Mouse (Mus musculus): Measurements from ENCODE around the gene 1600014C10Rik. TPM values are rescaled to one million over a fixed set of nuclear protein-coding genes. Genes with fewer than 3 reads are reported as not detected.

Gene 1600014C10Rik
- polyA plus RNA-seq, 1 experiment from 2014 or later, result 15.1 TPM

- H3K4me3 ChIP-seq, result no peak overlapping the region
- no peaks in the 10 kb centered on the region for H3K36me3 ChIP-seq
- no peak for DNase-seq (ENCODE audit: low spot score)
- no peak overlapping the region for H3K27ac ChIP-seq
- WGBS, result 82% methylated on average over 3 of the region's 3 CpGs
- H3K4me1 ChIP-seq (replicated peaks), result no peaks in the 10 kb centered on the region; the same call in 1 of the 2 replicates
- no peaks in the 10 kb centered on the region for H3K27me3 ChIP-seq (ENCODE audit: insufficient read depth, poor library complexity, severe bottlenecking)
- H3K9me3 ChIP-seq, result peaks cover 2% of the 10 kb centered on the region; the same call in 1 of the 2 replicates
Observed at GRCm38 (mm10) chr7:38206564-38206963, 23.5 kb downstream of the 1600014C10Rik start.

GRCm38 (mm10) chr7:38208969-38209368 is 26.0 kb downstream of the 1600014C10Rik start:
- WGBS, result 77% methylated on average over 3 of the region's 3 CpGs
- H3K36me3 ChIP-seq, result no peaks in the 10 kb centered on the region
- H3K27me3 ChIP-seq (ENCODE audit: insufficient read depth, poor library complexity, severe bottlenecking), result no peaks in the 10 kb centered on the region
- no peak overlapping the region for H3K4me3 ChIP-seq
- H3K9me3 ChIP-seq, result peaks cover 2% of the 10 kb centered on the region; the same call in 1 of the 2 replicates
- DNase-seq (ENCODE audit: low spot score), result no peak
- peaks cover 5% of the 10 kb centered on the region; the same call in 1 of the 2 replicates for H3K4me1 ChIP-seq (replicated peaks)
- no peak overlapping the region for H3K27ac ChIP-seq

- no peak for DNase-seq (ENCODE audit: low spot score)
- Histone ChIP-seq H3K36me3 (no peaks in the 10 kb centered on the region), H3K27ac (no peak overlapping the region), H3K9me3 (no peaks in the 10 kb centered on the region), H3K27me3 (ENCODE audit: insufficient read depth, poor library complexity, severe bottlenecking) (no peaks in the 10 kb centered on the region), H3K4me1 (replicated peaks) (peaks cover 5% of the 10 kb centered on the region; the same call in 1 of the 2 replicates), H3K4me3 (no peak overlapping the region)
- 74% methylated on average over 11 of the region's 11 CpGs for WGBS
Observed at GRCm38 (mm10) chr7:38209478-38210152, 26.6 kb downstream of the 1600014C10Rik start.

GRCm38 (mm10) chr7:38212651-38213062 is 29.6 kb downstream of the 1600014C10Rik start:
- Histone ChIP-seq H3K36me3 (no peaks in the 10 kb centered on the region), H3K27me3 (ENCODE audit: insufficient read depth, poor library complexity, severe bottlenecking) (no peaks in the 10 kb centered on the region), H3K4me3 (no peak overlapping the region), H3K4me1 (replicated peaks) (peaks cover 5% of the 10 kb centered on the region; the same call in 1 of the 2 replicates), H3K9me3 (no peaks in the 10 kb centered on the region), H3K27ac (no peak overlapping the region)
- no peak for DNase-seq (ENCODE audit: low spot score)
- 50% methylated on average over 3 of the region's 3 CpGs for WGBS

GRCm38 (mm10) chr7:38214473-38215214 is 31.6 kb downstream of the 1600014C10Rik start:
- H3K9me3 ChIP-seq, result no peaks in the 10 kb centered on the region
- 69% methylated on average over 5 of the region's 5 CpGs for WGBS
- no peaks in the 10 kb centered on the region for H3K27me3 ChIP-seq (ENCODE audit: insufficient read depth, poor library complexity, severe bottlenecking)
- DNase-seq (ENCODE audit: low spot score), result no peak
- no peak overlapping the region for H3K27ac ChIP-seq
- H3K4me3 ChIP-seq, result no peak overlapping the region
- peaks cover 4% of the 10 kb centered on the region; the same call in 1 of the 2 replicates for H3K36me3 ChIP-seq
- peaks cover 5% of the 10 kb centered on the region; the same call in 1 of the 2 replicates for H3K4me1 ChIP-seq (replicated peaks)

- no peak overlapping the region for H3K27ac ChIP-seq
- H3K9me3 ChIP-seq, result no peaks in the 10 kb centered on the region
- H3K4me1 ChIP-seq (replicated peaks), result 0 out of 2 replicates have a peak, but pooled peaks cover 5% of the 10 kb centered on the region
- DNase-seq (ENCODE audit: low spot score), result no peak
- WGBS, result 75% methylated on average over 7 of the region's 7 CpGs
- H3K4me3 ChIP-seq, result no peak overlapping the region
- peaks cover 11% of the 10 kb centered on the region; the same call in 1 of the 2 replicates for H3K36me3 ChIP-seq
- no peaks in the 10 kb centered on the region for H3K27me3 ChIP-seq (ENCODE audit: insufficient read depth, poor library complexity, severe bottlenecking)
Observed at GRCm38 (mm10) chr7:38215281-38215680, 32.3 kb downstream of the 1600014C10Rik start.

GRCm38 (mm10) chr7:38215697-38216096 is 32.7 kb downstream of the 1600014C10Rik start:
- Histone ChIP-seq H3K36me3 (peaks cover 13% of the 10 kb centered on the region; the same call in 1 of the 2 replicates), H3K4me1 (replicated peaks) (0 out of 2 replicates have a peak, but pooled peaks cover 5% of the 10 kb centered on the region), H3K4me3 (no peak overlapping the region), H3K27ac (no peak overlapping the region), H3K9me3 (no peaks in the 10 kb centered on the region), H3K27me3 (ENCODE audit: insufficient read depth, poor library complexity, severe bottlenecking) (no peaks in the 10 kb centered on the region)
- no peak for DNase-seq (ENCODE audit: low spot score)
- 90% methylated on average over 6 of the region's 6 CpGs for whole genome bisulfite sequencing

- H3K36me3 ChIP-seq, result peaks cover 22% of the 10 kb centered on the region
- WGBS, result 65% methylated on average over 5 of the region's 5 CpGs
- H3K4me1 ChIP-seq (replicated peaks), result no peaks in the 10 kb centered on the region
- DNase-seq (ENCODE audit: low spot score), result no peak
- H3K27ac ChIP-seq, result no peak overlapping the region
- H3K27me3 ChIP-seq (ENCODE audit: insufficient read depth, poor library complexity, severe bottlenecking), result no peaks in the 10 kb centered on the region
- H3K4me3 ChIP-seq, result no peak overlapping the region
- no peaks in the 10 kb centered on the region for H3K9me3 ChIP-seq
Observed at GRCm38 (mm10) chr7:38217417-38218171, 34.6 kb downstream of the 1600014C10Rik start.

GRCm38 (mm10) chr7:38218631-38219367 is 35.8 kb downstream of the 1600014C10Rik start:
- WGBS, result 84% methylated on average over 8 of the region's 8 CpGs
- no peaks in the 10 kb centered on the region for H3K27me3 ChIP-seq (ENCODE audit: insufficient read depth, poor library complexity, severe bottlenecking)
- no peak for DNase-seq (ENCODE audit: low spot score)
- H3K36me3 ChIP-seq, result peaks cover 22% of the 10 kb centered on the region
- H3K4me3 ChIP-seq, result no peak overlapping the region
- no peaks in the 10 kb centered on the region for H3K9me3 ChIP-seq
- H3K4me1 ChIP-seq (replicated peaks), result no peaks in the 10 kb centered on the region
- H3K27ac ChIP-seq, result 0 out of 2 replicates have a peak overlapping the region, but pooled peaks have one; percentile 29

- no peaks in the 10 kb centered on the region for H3K9me3 ChIP-seq
- no peak for DNase-seq (ENCODE audit: low spot score)
- H3K27ac ChIP-seq, result no peak overlapping the region
- H3K36me3 ChIP-seq, result peaks cover 22% of the 10 kb centered on the region
- 93% methylated on average over 4 of the region's 4 CpGs for WGBS
- no peak overlapping the region for H3K4me3 ChIP-seq
- no peaks in the 10 kb centered on the region for H3K4me1 ChIP-seq (replicated peaks)
- no peaks in the 10 kb centered on the region for H3K27me3 ChIP-seq (ENCODE audit: insufficient read depth, poor library complexity, severe bottlenecking)
Observed at GRCm38 (mm10) chr7:38219526-38219925, 36.5 kb downstream of the 1600014C10Rik start.

- Histone ChIP-seq H3K27me3 (ENCODE audit: insufficient read depth, poor library complexity, severe bottlenecking) (no peaks in the 10 kb centered on the region), H3K9me3 (no peaks in the 10 kb centered on the region), H3K27ac (no peak overlapping the region), H3K4me3 (no peak overlapping the region), H3K4me1 (replicated peaks) (peaks cover 3% of the 10 kb centered on the region; the same call in 1 of the 2 replicates), H3K36me3 (peaks cover 22% of the 10 kb centered on the region)
- no peak for DNase-seq (ENCODE audit: low spot score)
- WGBS, result 94% methylated on average over 7 of the region's 7 CpGs
Observed at GRCm38 (mm10) chr7:38220866-38221265, 37.8 kb downstream of the 1600014C10Rik start.

Measured in hindbrain, embryonic 10.5 days (tissue).